Mouse (Mus musculus) embryonic facial prominence, embryonic 12.5 days (tissue): ENCODE measurements around the gene Ttc28. TPM values are rescaled to one million over a fixed set of nuclear protein-coding genes. Genes with fewer than 3 reads are reported as not detected.
A peak's percentile ranks its signal among the peaks of the same experiment; 100 is the strongest.

Experiments
- ATAC-seq: fragments of 200-750 bp; cut with Nextera tagmentation; 2 replicates; pipeline ENCODE4 v1.8.0; 2017; ENCODE audit not compliant: insufficient number of reproducible peaks, insufficient read depth, low FRiP score, low TSS enrichment
- H3K27ac ChIP-seq: fragments of 300-500 bp; sonication (generic); 2 replicates; pipeline ENCODE4 v1.5.1; 2016; ENCODE audit warnings: mild to moderate bottlenecking
- H3K27me3 ChIP-seq: fragments of 300-500 bp; sonication (generic); 2 replicates; pipeline ENCODE4 v1.6.1; 2016; ENCODE audit warnings: mild to moderate bottlenecking, moderate library complexity
- H3K36me3 ChIP-seq: fragments of 300-500 bp; sonication (generic); 2 replicates; pipeline ENCODE4 v1.6.1; 2016; ENCODE audit warnings: mild to moderate bottlenecking
- H3K4me1 ChIP-seq: fragments of 300-500 bp; sonication (generic); 2 replicates; pipeline ENCODE4 v1.6.1; 2016
- H3K4me2 ChIP-seq: fragments of 300-500 bp; sonication (generic); replicated peaks from 2 replicates; pipeline ENCODE4 v1.6.1; 2016; ENCODE audit warnings: mild to moderate bottlenecking, moderate library complexity
- H3K4me3 ChIP-seq: fragments of 300-500 bp; sonication (generic); 2 replicates; pipeline ENCODE4 v1.5.1; 2016; ENCODE audit warnings: mild to moderate bottlenecking
- H3K9ac ChIP-seq: fragments of 300-500 bp; sonication (generic); 2 replicates; pipeline ENCODE4 v1.6.1; 2016; ENCODE audit warnings: mild to moderate bottlenecking, moderate library complexity
- H3K9me3 ChIP-seq: fragments of 300-500 bp; sonication (generic); 2 replicates; pipeline ENCODE4 v1.6.1; 2016; ENCODE audit warnings: mild to moderate bottlenecking, moderate library complexity
- WGBS: fragments of 180-500 bp; shearing (Covaris S2); methylation state at CpG from one replicate; pipeline ENCODE4 v1.1.7; 2016; 5-methylcytosine and 5-hydroxymethylcytosine counted together
- polyA plus RNA-seq: library from polyadenylated mRNA; unstranded; fragments of >200 nt; fragmentation: Nextera tagmentation; extraction: Ambion mirVana; gene quantifications from 2 replicates; pipeline ENCODE4 v1.2.1, GENCODE M21; 2016

The Ttc28 gene
- polyA plus RNA-seq, 1 experiment from 2014 or later = 21.2 TPM

DNA sequence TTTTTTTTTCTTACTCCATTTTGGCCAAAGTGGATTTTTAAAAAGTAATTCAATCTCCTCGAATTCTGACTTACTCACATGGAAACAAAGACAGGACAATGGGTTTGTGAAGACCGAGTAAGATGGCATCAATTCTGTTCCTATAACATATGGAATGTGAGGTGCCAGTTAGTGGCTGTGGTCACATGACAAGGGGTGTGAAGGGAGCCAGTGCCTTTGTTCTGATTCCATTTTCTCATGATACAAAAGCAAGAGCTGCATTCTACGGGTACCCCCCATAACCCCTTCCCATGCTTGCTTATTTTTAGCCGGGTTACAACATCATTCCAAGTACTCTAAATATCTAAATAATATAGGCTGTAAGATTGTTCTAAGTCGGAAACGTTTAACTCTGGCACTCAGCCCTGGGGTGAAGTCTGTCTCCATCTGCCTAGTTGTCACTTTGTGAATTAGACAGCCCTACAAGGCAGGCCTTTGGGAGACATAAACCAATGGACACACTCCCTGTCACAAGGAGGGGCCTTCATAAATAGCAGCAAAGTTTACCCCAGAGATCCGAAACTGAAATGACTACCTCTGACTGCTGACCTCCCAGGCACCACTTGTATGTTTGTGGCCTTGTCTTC, 157.6 kb downstream of the Ttc28 start:
- Histone ChIP-seq H3K27ac (no peak overlapping the region), H3K9ac (no peak overlapping the region), H3K9me3 (no peaks in the 10 kb centered on the region), H3K4me3 (no peak overlapping the region), H3K36me3 (no peaks in the 10 kb centered on the region), H3K4me2 (no peak overlapping the region), H3K4me1 (peaks cover 31% of the 10 kb centered on the region), H3K27me3 (no peaks in the 10 kb centered on the region)
- ATAC-seq = no peak
- 83% methylated on average over 7 of the region's 7 CpGs for WGBS

DNA sequence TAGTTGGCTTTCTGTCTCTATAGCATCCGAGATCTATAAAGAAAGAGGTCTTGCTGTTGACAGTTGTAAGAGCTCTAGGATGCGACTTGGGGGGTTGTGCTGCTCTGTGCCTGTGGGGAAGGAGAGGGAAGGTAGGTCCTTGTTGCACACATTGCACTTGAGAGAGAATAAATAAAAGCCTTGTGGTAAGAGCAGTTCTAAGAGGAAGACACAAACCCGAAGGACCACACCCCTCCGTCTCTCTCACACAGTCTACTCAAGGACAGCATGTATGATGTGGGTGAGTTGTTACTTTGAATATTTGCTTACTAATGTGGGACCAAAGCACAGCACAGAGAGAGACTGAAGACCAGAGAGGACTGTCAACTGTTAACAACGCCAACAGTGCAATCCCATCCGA, 160.2 kb downstream of the Ttc28 start:
- Histone ChIP-seq H3K4me3 (no peak overlapping the region), H3K4me1 (peaks cover 41% of the 10 kb centered on the region), H3K27me3 (no peaks in the 10 kb centered on the region), H3K27ac (no peak overlapping the region), H3K9ac (no peak overlapping the region), H3K4me2 (no peak overlapping the region), H3K9me3 (no peaks in the 10 kb centered on the region), H3K36me3 (no peaks in the 10 kb centered on the region)
- WGBS = 67% methylated on average over 6 of the region's 6 CpGs
- ATAC-seq = no peak

GRCm38 (mm10) chr5:111041952-111042351, 162.3 kb downstream of the Ttc28 start:
- no peak overlapping the region for H3K27ac ChIP-seq
- H3K27me3 ChIP-seq = no peaks in the 10 kb centered on the region
- no peaks in the 10 kb centered on the region for H3K9me3 ChIP-seq
- no peak for ATAC-seq
- H3K4me1 ChIP-seq = peaks cover 58% of the 10 kb centered on the region
- no peak overlapping the region for H3K4me3 ChIP-seq
- no peak overlapping the region for H3K9ac ChIP-seq
- 74% methylated on average over 5 of the region's 5 CpGs for WGBS
- H3K36me3 ChIP-seq = no peaks in the 10 kb centered on the region
- H3K4me2 ChIP-seq = no peak overlapping the region

- no peaks in the 10 kb centered on the region for H3K27me3 ChIP-seq
- no peak overlapping the region for H3K27ac ChIP-seq
- no peaks in the 10 kb centered on the region for H3K9me3 ChIP-seq
- no peak overlapping the region for H3K9ac ChIP-seq
- 32% methylated on average over 7 of the region's 7 CpGs for WGBS
- no peaks in the 10 kb centered on the region for H3K36me3 ChIP-seq
- peaks cover 65% of the 10 kb centered on the region for H3K4me1 ChIP-seq
- no peak overlapping the region for H3K4me2 ChIP-seq
- no peak overlapping the region for H3K4me3 ChIP-seq
- no peak for ATAC-seq
Measured at GRCm38 (mm10) chr5:111044193-111044592, 164.6 kb downstream of the Ttc28 start.

- ATAC-seq = no peak
- Histone ChIP-seq H3K4me2 (no peak overlapping the region), H3K27ac (no peak overlapping the region), H3K36me3 (no peaks in the 10 kb centered on the region), H3K9ac (no peak overlapping the region), H3K4me1 (peaks cover 57% of the 10 kb centered on the region), H3K27me3 (no peaks in the 10 kb centered on the region), H3K4me3 (no peak overlapping the region), H3K9me3 (no peaks in the 10 kb centered on the region)
- WGBS = 87% methylated on average over 6 of the region's 6 CpGs
Measured at GRCm38 (mm10) chr5:111046359-111046758, 166.8 kb downstream of the Ttc28 start.

- peaks cover 52% of the 10 kb centered on the region for H3K4me1 ChIP-seq
- H3K4me2 ChIP-seq = no peak overlapping the region
- ATAC-seq = no peak
- H3K36me3 ChIP-seq = no peaks in the 10 kb centered on the region
- H3K9ac ChIP-seq = no peak overlapping the region
- H3K27ac ChIP-seq = 0 out of 2 replicates have a peak overlapping the region, but pooled peaks have one; percentile 5
- H3K27me3 ChIP-seq = no peaks in the 10 kb centered on the region
- 63% methylated on average over 14 of the region's 14 CpGs for WGBS
- no peak overlapping the region for H3K4me3 ChIP-seq
- no peaks in the 10 kb centered on the region for H3K9me3 ChIP-seq
Measured at GRCm38 (mm10) chr5:111046841-111047476, 167.4 kb downstream of the Ttc28 start.

DNA sequence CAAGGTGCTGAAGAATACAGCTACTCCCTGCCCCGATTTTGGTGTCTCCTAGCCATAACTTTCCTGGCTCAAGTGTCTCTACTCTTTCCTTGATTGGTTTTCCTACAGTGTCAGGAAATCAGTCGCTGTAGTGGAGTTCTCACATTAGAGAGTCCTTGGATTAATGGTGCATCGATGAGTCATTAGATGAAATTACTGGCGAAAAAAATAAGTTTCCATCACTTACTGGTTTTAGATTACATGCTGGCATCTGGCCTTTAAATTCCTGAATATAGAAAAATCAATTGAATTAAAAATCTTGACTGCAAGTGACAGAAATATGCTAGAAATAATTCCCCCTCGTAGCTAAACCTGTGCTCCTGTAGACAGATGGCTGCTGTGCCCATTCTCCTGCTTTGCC, 168.4 kb downstream of the Ttc28 start:
- no peaks in the 10 kb centered on the region for H3K27me3 ChIP-seq
- no peaks in the 10 kb centered on the region for H3K9me3 ChIP-seq
- H3K4me3 ChIP-seq = no peak overlapping the region
- H3K36me3 ChIP-seq = no peaks in the 10 kb centered on the region
- no peak overlapping the region for H3K9ac ChIP-seq
- H3K4me1 ChIP-seq = peaks cover 51% of the 10 kb centered on the region
- 72% methylated on average over 5 of the region's 5 CpGs for WGBS
- no peak overlapping the region for H3K27ac ChIP-seq
- H3K4me2 ChIP-seq = no peak overlapping the region
- no peak for ATAC-seq

DNA sequence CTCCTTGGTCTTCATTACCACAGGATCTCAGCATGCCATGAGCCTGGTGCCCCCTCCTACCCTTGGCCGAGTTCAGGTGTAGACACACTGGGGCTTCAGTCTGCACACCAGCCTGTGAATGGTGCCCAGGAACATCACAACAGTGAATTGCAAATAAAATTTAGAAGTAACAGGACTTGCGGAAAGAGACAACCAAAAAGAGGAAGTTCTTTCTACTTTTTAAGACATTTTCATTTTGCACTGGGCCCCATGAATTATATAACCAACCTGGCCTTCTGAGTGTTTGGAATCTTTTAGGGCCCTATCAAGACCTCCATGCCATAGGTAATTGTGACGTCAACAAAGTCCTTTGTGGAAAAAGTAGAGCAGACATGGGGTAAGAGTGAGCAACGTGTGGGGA, 170.0 kb downstream of the Ttc28 start:
- WGBS = 89% methylated on average over 4 of the region's 4 CpGs
- Histone ChIP-seq H3K4me2 (no peak overlapping the region), H3K9me3 (no peaks in the 10 kb centered on the region), H3K27me3 (no peaks in the 10 kb centered on the region), H3K36me3 (no peaks in the 10 kb centered on the region), H3K4me3 (no peak overlapping the region), H3K27ac (no peak overlapping the region), H3K9ac (no peak overlapping the region), H3K4me1 (peaks cover 52% of the 10 kb centered on the region)
- no peak for ATAC-seq

DNA sequence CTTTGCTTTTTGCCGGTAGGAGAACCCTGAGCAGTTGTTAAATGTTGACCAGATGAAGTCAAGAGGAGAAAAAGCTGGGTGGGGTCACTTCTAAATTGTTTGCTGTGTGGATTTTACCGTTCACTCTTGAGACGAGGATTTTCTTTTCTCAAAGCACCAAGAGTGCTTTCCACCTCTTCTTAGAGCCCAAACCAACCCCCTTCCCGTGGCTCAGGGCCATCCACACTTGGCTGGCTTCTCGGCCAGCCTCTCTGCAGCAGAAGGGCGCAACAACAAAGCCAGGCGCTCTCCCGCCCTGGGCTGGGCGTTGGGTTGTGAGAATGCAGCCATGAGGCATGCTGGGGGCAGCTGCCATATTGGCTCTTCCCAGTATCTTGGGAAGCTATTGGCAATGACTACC, 170.5 kb downstream of the Ttc28 start:
- Histone ChIP-seq H3K27me3 (no peaks in the 10 kb centered on the region), H3K9me3 (no peaks in the 10 kb centered on the region), H3K4me2 (no peak overlapping the region), H3K9ac (no peak overlapping the region), H3K27ac (no peak overlapping the region), H3K4me1 (peaks cover 52% of the 10 kb centered on the region), H3K4me3 (no peak overlapping the region), H3K36me3 (no peaks in the 10 kb centered on the region)
- no peak for ATAC-seq
- 79% methylated on average over 9 of the region's 9 CpGs for WGBS

DNA sequence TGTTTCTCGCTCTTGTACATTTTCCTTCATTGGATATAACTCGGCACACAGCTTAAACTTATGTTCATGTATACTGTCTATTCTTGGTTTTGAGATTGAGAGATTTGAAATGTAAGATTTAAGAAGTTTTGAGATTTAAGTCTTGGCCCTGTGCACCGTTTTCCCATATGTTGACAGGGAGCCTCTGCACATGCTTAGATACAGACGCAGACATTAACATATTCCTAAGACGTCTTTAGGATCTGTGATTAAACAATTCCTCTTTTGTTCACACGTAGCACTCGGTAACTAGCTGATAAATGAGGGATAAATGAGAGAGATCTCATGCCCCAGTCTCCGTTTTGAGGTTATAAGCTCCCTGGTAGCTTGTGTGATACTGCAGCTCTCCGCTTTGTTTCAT, 174.8 kb downstream of the Ttc28 start:
- 68% methylated on average over 9 of the region's 9 CpGs for WGBS
- Histone ChIP-seq H3K4me1 (peaks cover 53% of the 10 kb centered on the region), H3K27ac (no peak overlapping the region), H3K9ac (no peak overlapping the region), H3K27me3 (no peaks in the 10 kb centered on the region), H3K4me2 (no peak overlapping the region), H3K4me3 (no peak overlapping the region), H3K9me3 (no peaks in the 10 kb centered on the region), H3K36me3 (no peaks in the 10 kb centered on the region)
- ATAC-seq = no peak

DNA sequence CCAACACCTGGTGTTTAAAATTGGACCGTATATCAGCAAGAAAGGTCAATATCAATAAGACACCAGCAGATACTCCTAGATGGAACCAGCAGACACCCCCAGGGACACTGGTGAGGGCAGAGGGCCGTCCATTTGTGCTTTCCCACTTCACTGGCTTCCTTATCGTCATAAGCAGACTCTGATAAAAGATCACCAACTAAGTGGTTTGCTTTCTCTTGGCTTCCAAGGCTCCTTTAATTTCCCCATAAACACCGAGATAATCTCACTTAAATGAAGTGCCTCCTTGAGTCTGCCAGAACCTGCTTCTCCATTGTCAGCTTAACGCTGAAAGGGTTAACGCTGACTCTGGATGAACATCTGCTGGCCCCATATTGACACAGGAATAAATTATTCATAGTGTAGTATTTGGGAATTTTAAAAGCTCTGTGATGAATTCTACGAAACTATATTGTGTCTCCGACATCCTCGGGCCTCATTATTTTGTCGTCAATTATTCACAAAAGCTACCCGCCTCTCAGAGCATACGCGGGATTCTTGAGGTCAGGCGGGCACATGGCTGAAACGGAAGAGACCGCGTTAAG, 175.3 kb downstream of the Ttc28 start:
- Histone ChIP-seq H3K4me3 (no peak overlapping the region), H3K9me3 (no peaks in the 10 kb centered on the region), H3K4me1 (peaks cover 59% of the 10 kb centered on the region), H3K4me2 (no peak overlapping the region; the same call in 1 of the 2 replicates), H3K9ac (no peak overlapping the region), H3K27ac (peak overlapping the region; percentile 56; the same call in 1 of the 2 replicates), H3K36me3 (no peaks in the 10 kb centered on the region), H3K27me3 (no peaks in the 10 kb centered on the region)
- 71% methylated on average over 17 of the region's 17 CpGs for WGBS
- ATAC-seq = no peak

DNA sequence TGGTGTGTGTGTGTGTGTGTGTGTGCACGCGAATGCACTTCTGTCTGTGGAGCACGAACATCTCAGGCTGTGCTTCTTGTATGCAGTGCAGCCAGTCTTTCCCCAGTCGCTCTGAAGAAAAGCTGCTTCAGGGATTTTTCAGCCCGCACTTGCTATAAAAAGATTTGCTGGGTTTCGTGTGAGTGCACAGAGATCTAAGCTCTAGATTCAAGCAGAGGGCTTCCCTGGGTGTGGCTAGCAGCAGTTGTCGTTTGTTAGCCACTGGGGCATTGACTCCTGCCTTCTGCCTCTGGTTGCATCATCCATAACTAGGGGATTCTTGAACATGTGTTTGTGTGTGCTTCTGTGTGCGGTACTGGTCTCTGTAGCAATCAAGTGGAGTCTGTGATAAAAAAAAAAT, 175.9 kb downstream of the Ttc28 start:
- Histone ChIP-seq H3K4me1 (peaks cover 61% of the 10 kb centered on the region), H3K4me2 (no peak overlapping the region; the same call in 1 of the 2 replicates), H3K9ac (no peak overlapping the region), H3K9me3 (no peaks in the 10 kb centered on the region), H3K36me3 (no peaks in the 10 kb centered on the region), H3K27ac (peak overlapping the region; percentile 56; the same call in 1 of the 2 replicates), H3K27me3 (no peaks in the 10 kb centered on the region), H3K4me3 (no peak overlapping the region)
- 68% methylated on average over 8 of the region's 8 CpGs for WGBS
- ATAC-seq = no peak
